Mouse (Mus musculus) kidney, postnatal 0 days (tissue): ENCODE measurements around the gene Zdhhc13. TPM values are rescaled to one million over a fixed set of nuclear protein-coding genes. Genes with fewer than 3 reads are reported as not detected.

Experiments used
- ATAC-seq: fragments of 200-750 bp; cut with Nextera tagmentation; replicated peaks from 2 replicates; pipeline ENCODE4 v1.8.0; 2017; ENCODE audit warnings: low read depth, moderate number of reproducible peaks, moderate TSS enrichment, moderate library complexity; ENCODE audit not compliant: low FRiP score
- DNase-seq: peaks from one replicate; pipeline ENCODE4 v3.0.0-alpha.2; 2016; ENCODE audit warnings: low spot score
- H3K27ac ChIP-seq: fragments of 300-500 bp; sonication (generic); 2 replicates; pipeline ENCODE4 v1.5.1; 2014; ENCODE audit warnings: mild to moderate bottlenecking
- H3K27me3 ChIP-seq: fragments of 300-500 bp; sonication (generic); 2 replicates; pipeline ENCODE4 v1.6.1; 2014; ENCODE audit warnings: low read length, mixed read lengths; ENCODE audit not compliant: insufficient read depth
- H3K36me3 ChIP-seq: fragments of 300-500 bp; sonication (generic); 2 replicates; pipeline ENCODE4 v1.6.1; 2014; ENCODE audit warnings: low read length, mixed read lengths; ENCODE audit not compliant: insufficient read depth
- H3K4me1 ChIP-seq: fragments of 300-500 bp; sonication (generic); replicated peaks from 2 replicates; pipeline ENCODE4 v1.6.1; 2014; ENCODE audit warnings: antibody characterized with exemption, low read length, mixed read lengths; ENCODE audit not compliant: insufficient read depth
- H3K4me2 ChIP-seq: fragments of 300-500 bp; sonication (generic); 2 replicates; pipeline ENCODE4 v1.6.1; 2014; ENCODE audit warnings: mild to moderate bottlenecking, low read length, moderate library complexity, mixed read lengths
- H3K4me3 ChIP-seq: fragments of 300-500 bp; sonication (generic); replicated peaks from 2 replicates; pipeline ENCODE4 v1.5.1; 2014; ENCODE audit warnings: low read depth, low read length
- H3K9ac ChIP-seq: fragments of 300-500 bp; sonication (generic); 2 replicates; pipeline ENCODE4 v1.6.1; 2014; ENCODE audit warnings: low read depth, low read length
- H3K9me3 ChIP-seq: fragments of 300-500 bp; sonication (generic); replicated peaks from 2 replicates; pipeline ENCODE4 v1.6.1; 2016; ENCODE audit warnings: low read length, inconsistent platforms, mixed read lengths
- CTCF ChIP-seq: IDR thresholded peaks from 2 replicates; pipeline ENCODE4 v1.5.1; 2016; ENCODE audit warnings: antibody characterized with exemption, low read depth, mild to moderate bottlenecking, moderate library complexity
- WGBS: fragments of 180-500 bp; shearing (Covaris S2); extraction: QIAGEN DNeasy Blood & Tissue Kit; methylation state at CpG from one replicate; pipeline ENCODE4 v1.1.7; 2014; 5-methylcytosine and 5-hydroxymethylcytosine counted together
- polyA plus RNA-seq: library from polyadenylated mRNA; unstranded; fragments of >200 nt; fragmentation: Nextera tagmentation; extraction: Ambion mirVana; gene quantifications from 2 replicates; pipeline ENCODE4 v1.2.1, GENCODE M21; 2015

The Zdhhc13 gene
- polyA plus RNA-seq, 1 experiment from 2014 or later, result 43.2 TPM

- WGBS, result 72% methylated on average over 4 of the region's 4 CpGs
- no peaks in the 10 kb centered on the region for H3K4me1 ChIP-seq
- no peak overlapping the region for H3K27ac ChIP-seq
- H3K4me3 ChIP-seq, result no peak overlapping the region
- no peaks in the 10 kb centered on the region for H3K9me3 ChIP-seq
- H3K36me3 ChIP-seq, result no peaks in the 10 kb centered on the region
- H3K9ac ChIP-seq, result no peak overlapping the region
- DNase-seq, result no peak
- no peak for ATAC-seq
- H3K27me3 ChIP-seq, result no peaks in the 10 kb centered on the region
- H3K4me2 ChIP-seq, result no peak overlapping the region
- no peak for TF ChIP-seq CTCF
Measured at GRCm38 (mm10) chr7:48834371-48834970, 45.7 kb downstream of the Zdhhc13 start.

DNA sequence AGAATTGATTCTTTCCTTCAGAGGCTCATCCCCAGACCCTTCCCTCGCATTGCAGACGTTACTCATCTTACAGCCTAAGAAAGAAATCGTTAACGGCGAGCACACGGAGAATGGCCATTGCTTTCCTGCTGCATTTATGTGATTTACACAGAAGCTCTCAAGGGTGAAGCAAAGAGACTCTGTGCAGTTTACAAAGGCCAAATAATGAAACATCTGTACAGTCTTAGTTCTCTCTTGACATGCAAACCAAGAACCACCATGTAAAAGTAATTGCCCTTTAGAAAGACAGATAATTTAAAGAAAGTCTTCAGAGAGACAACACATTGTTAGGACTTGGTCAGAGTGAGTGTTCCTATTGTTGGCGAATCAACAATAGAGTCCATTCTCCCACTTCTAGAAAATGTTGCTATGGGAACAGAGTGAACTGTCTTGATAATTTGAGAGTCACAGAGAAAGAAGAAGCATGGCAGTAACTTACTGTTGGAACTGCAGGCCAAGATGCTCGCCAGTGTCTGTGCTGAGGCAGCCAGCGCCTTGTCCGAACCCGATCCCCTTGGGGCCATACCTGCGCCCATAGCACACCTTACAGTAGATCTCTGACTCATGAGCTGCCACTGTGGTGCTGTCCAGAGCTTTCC is 46.3 kb downstream of the Zdhhc13 start:
- H3K9ac ChIP-seq, result no peak overlapping the region
- H3K27ac ChIP-seq, result no peak overlapping the region
- H3K36me3 ChIP-seq, result no peaks in the 10 kb centered on the region
- WGBS, result 70% methylated on average over 12 of the region's 12 CpGs
- H3K4me2 ChIP-seq, result no peak overlapping the region
- DNase-seq (no peak), ATAC-seq (no peak)
- H3K27me3 ChIP-seq, result no peaks in the 10 kb centered on the region
- H3K9me3 ChIP-seq, result no peaks in the 10 kb centered on the region
- H3K4me3 ChIP-seq, result no peak overlapping the region
- no peaks in the 10 kb centered on the region for H3K4me1 ChIP-seq
- TF ChIP-seq CTCF, result no peak

DNA sequence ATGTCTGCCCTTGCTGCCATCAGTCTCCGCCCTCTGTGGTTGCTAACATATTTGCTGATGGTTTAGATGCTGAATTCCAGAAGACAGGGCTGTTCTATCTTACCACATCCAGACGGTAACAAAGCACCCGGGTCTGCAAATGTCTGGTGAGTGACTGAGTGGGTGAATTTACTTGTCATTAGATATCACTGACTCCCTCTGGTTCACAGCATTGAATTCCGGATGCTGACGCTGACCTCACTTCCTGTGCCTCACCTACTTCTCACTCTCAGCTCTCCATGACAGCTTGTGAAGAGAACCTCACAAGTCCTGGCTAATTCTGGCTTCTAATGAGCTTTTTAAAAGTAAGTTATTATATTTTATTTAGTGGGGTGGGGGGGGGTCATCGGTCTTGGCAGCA is 48.1 kb downstream of the Zdhhc13 start:
- Histone ChIP-seq H3K36me3 (no peaks in the 10 kb centered on the region), H3K4me3 (no peak overlapping the region), H3K4me2 (no peak overlapping the region), H3K27ac (no peak overlapping the region), H3K9me3 (no peaks in the 10 kb centered on the region), H3K27me3 (no peaks in the 10 kb centered on the region), H3K9ac (no peak overlapping the region), H3K4me1 (no peaks in the 10 kb centered on the region)
- DNase-seq (no peak), ATAC-seq (no peak)
- no peak for TF ChIP-seq CTCF
- 61% methylated on average over 6 of the region's 6 CpGs for WGBS

DNA sequence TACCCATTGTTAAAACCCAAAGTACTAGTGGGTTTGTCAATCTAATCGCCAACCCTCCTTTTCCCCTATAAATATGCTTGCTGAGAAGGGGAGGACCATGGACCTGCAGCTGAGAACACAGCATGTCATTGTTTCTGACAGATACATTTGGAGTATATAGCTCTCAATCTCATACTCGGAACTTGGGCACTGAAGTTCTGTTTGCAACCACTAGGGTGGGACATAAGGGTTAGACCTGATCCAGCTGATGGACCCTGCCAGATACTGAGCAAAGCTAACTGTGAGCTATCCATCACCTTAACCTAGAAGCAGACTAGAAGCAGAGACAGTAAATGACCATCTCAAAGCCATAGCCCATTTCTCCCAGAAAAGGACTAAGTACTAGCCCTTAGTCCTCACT is 49.6 kb downstream of the Zdhhc13 start:
- no peak overlapping the region for H3K4me3 ChIP-seq
- DNase-seq, result no peak
- H3K4me1 ChIP-seq, result no peaks in the 10 kb centered on the region
- H3K4me2 ChIP-seq, result no peak overlapping the region
- H3K36me3 ChIP-seq, result no peaks in the 10 kb centered on the region
- peak; percentile 36; the same call in 1 of the 2 replicates for TF ChIP-seq CTCF
- H3K27me3 ChIP-seq, result no peaks in the 10 kb centered on the region
- H3K27ac ChIP-seq, result no peak overlapping the region
- no peak for ATAC-seq
- no peak overlapping the region for H3K9ac ChIP-seq
- WGBS, result 60% methylated on average over 2 of the region's 2 CpGs
- H3K9me3 ChIP-seq, result no peaks in the 10 kb centered on the region

DNA sequence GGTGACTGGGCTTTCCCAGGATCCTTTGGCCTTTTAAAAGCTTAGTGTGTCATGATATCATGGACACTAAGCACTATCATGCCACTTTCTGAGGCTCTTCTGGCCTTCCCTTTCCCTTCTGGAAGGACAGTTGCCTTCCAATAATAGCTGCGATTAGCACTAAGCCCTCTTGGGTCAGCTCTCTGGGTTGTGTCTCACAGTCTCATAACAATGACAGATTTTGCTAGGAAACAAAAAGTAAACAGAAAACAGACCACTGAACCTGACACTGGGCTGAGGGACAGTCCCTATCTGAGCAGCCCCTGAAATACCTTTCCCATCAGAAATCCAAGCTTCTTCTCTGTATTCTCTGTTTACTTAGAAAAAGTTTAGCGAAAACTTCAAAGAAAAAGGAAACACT is 51.7 kb downstream of the Zdhhc13 start:
- Histone ChIP-seq H3K4me1 (no peaks in the 10 kb centered on the region), H3K4me3 (no peak overlapping the region), H3K36me3 (no peaks in the 10 kb centered on the region), H3K27me3 (no peaks in the 10 kb centered on the region), H3K9me3 (no peaks in the 10 kb centered on the region), H3K27ac (no peak overlapping the region), H3K4me2 (no peak overlapping the region), H3K9ac (no peak overlapping the region)
- 71% methylated on average over 2 of the region's 2 CpGs for WGBS
- no peak for TF ChIP-seq CTCF
- DNase-seq (no peak), ATAC-seq (no peak)

GRCm38 (mm10) chr7:48841538-48841937 is 52.7 kb downstream of the Zdhhc13 start:
- no peaks in the 10 kb centered on the region for H3K9me3 ChIP-seq
- no peaks in the 10 kb centered on the region for H3K36me3 ChIP-seq
- DNase-seq (no peak), ATAC-seq (no peak)
- WGBS, result 48% methylated on average over 4 of the region's 4 CpGs
- H3K4me3 ChIP-seq, result no peak overlapping the region
- H3K4me2 ChIP-seq, result no peak overlapping the region
- no peak overlapping the region for H3K9ac ChIP-seq
- no peaks in the 10 kb centered on the region for H3K4me1 ChIP-seq
- TF ChIP-seq CTCF, result no peak
- H3K27ac ChIP-seq, result no peak overlapping the region
- no peaks in the 10 kb centered on the region for H3K27me3 ChIP-seq
